Mouse (Mus musculus) limb, embryonic 14.5 days (tissue): ENCODE measurements at regions not wholly inside any gene's neighbourhood (a gene's known extent, or its start where the extent isn't known, plus 50 kb on each side); places are given as distances from the start of the nearest gene placed in this dataset.
"Not testable (repeated sequence)": the region's sequence is repeated elsewhere in the genome, so short reads cannot be mapped to it uniquely, and the experiment has no call there.

Experiments
- ATAC-seq: fragments of 200-750 bp; cut with Nextera tagmentation; 2 replicates; pipeline ENCODE4 v1.8.0; 2017; ENCODE audit warnings: low read depth, moderate number of reproducible peaks, moderate TSS enrichment; ENCODE audit not compliant: low FRiP score
- DNase-seq: peaks from one replicate; pipeline ENCODE4 v3.0.0-alpha.2; 2015; ENCODE audit warnings: low spot score
- H3K27ac ChIP-seq: fragments of 300-500 bp; sonication (generic); replicated peaks from 2 replicates; pipeline ENCODE4 v1.5.1; 2014; ENCODE audit warnings: low read depth, mild to moderate bottlenecking, low read length, moderate library complexity, mixed read lengths
- H3K27me3 ChIP-seq: fragments of 300-500 bp; sonication (generic); 2 replicates; pipeline ENCODE4 v1.6.1; 2014; ENCODE audit warnings: low read length, mixed read lengths; ENCODE audit not compliant: control insufficient read depth, insufficient read depth
- H3K36me3 ChIP-seq: fragments of 300-500 bp; sonication (generic); 2 replicates; pipeline ENCODE4 v1.6.1; 2014; ENCODE audit warnings: mild to moderate bottlenecking, low read length, moderate library complexity, mixed read lengths; ENCODE audit not compliant: control insufficient read depth, insufficient read depth
- H3K4me1 ChIP-seq: fragments of 300-500 bp; sonication (generic); 2 replicates; pipeline ENCODE4 v1.6.1; 2014; ENCODE audit warnings: antibody characterized with exemption, low read length, mixed read lengths; ENCODE audit not compliant: control insufficient read depth, insufficient read depth
- H3K4me2 ChIP-seq: fragments of 300-500 bp; sonication (generic); replicated peaks from 2 replicates; pipeline ENCODE4 v1.6.1; 2014; ENCODE audit warnings: low read depth, mild to moderate bottlenecking, low read length, moderate library complexity; ENCODE audit not compliant: severe bottlenecking
- H3K4me3 ChIP-seq: fragments of 300-500 bp; sonication (generic); replicated peaks from 2 replicates; pipeline ENCODE4 v1.5.1; 2014; ENCODE audit warnings: low read length
- H3K9ac ChIP-seq: fragments of 300-500 bp; sonication (generic); 2 replicates; pipeline ENCODE4 v1.6.1; 2014; ENCODE audit warnings: mild to moderate bottlenecking, low read depth, low read length, moderate library complexity; ENCODE audit not compliant: severe bottlenecking
- H3K9me3 ChIP-seq: fragments of 300-500 bp; sonication (generic); 2 replicates; pipeline ENCODE4 v1.6.1; 2016; ENCODE audit warnings: low read length; ENCODE audit not compliant: control insufficient read depth
- POLR2A ChIP-seq: fragments of 200-500 bp; IDR thresholded peaks from 2 replicates; pipeline ENCODE4 v1.8.0; 2012; ENCODE audit warnings: inconsistent platforms, mild to moderate bottlenecking, moderate library complexity, borderline replicate concordance; ENCODE audit not compliant: insufficient read depth, insufficient read length; ENCODE audit errors: extremely low read depth
- WGBS: fragments of 180-500 bp; shearing (Covaris S2); extraction: QIAGEN DNeasy Blood & Tissue Kit; methylation state at CpG from one replicate; pipeline ENCODE4 v1.1.7; 2014; 5-methylcytosine and 5-hydroxymethylcytosine counted together

GRCm38 (mm10) chr5:77746604-77747003 is 338.8 kb upstream of the Igfbp7 start:
- Histone ChIP-seq H3K4me3 (no peak overlapping the region), H3K9me3 (no peaks in the 10 kb centered on the region), H3K36me3 (no peaks in the 10 kb centered on the region), H3K27ac (no peak overlapping the region), H3K9ac (no peak overlapping the region), H3K4me2 (no peak overlapping the region), H3K27me3 (no peaks in the 10 kb centered on the region), H3K4me1 (no peaks in the 10 kb centered on the region)
- WGBS, result 84% methylated on average over 5 of the region's 5 CpGs
- TF ChIP-seq POLR2A, result no peak
- DNase-seq, result no peak
- no peak for ATAC-seq

GRCm38 (mm10) chr5:77743467-77743866 is 335.6 kb upstream of the Igfbp7 start:
- no peak overlapping the region for H3K4me2 ChIP-seq
- no peak for DNase-seq
- no peaks in the 10 kb centered on the region for H3K4me1 ChIP-seq
- TF ChIP-seq POLR2A, result no peak
- H3K36me3 ChIP-seq, result no peaks in the 10 kb centered on the region
- 83% methylated on average over 3 of the region's 3 CpGs for WGBS
- H3K9ac ChIP-seq, result no peak overlapping the region
- H3K27me3 ChIP-seq, result no peaks in the 10 kb centered on the region
- no peak for ATAC-seq
- H3K9me3 ChIP-seq, result no peaks in the 10 kb centered on the region
- H3K27ac ChIP-seq, result no peak overlapping the region
- no peak overlapping the region for H3K4me3 ChIP-seq

- ATAC-seq, result not testable (repeated sequence)
Observed at GRCm38 (mm10) chr5:77730286-77730685, 322.4 kb upstream of the Igfbp7 start.

GRCm38 (mm10) chr5:77681592-77681991 is 273.8 kb upstream of the Igfbp7 start:
- H3K27me3 ChIP-seq, result no peaks in the 10 kb centered on the region
- DNase-seq (no peak), ATAC-seq (no peak)
- H3K4me2 ChIP-seq, result no peak overlapping the region
- no peaks in the 10 kb centered on the region for H3K4me1 ChIP-seq
- no peak for TF ChIP-seq POLR2A
- WGBS, result 77% methylated on average over 3 of the region's 3 CpGs
- H3K27ac ChIP-seq, result no peak overlapping the region
- H3K4me3 ChIP-seq, result no peak overlapping the region
- H3K36me3 ChIP-seq, result no peaks in the 10 kb centered on the region
- H3K9ac ChIP-seq, result no peak overlapping the region
- H3K9me3 ChIP-seq, result no peaks in the 10 kb centered on the region

More at GRCm38 (mm10) chr5:77730286-77730685, 322.4 kb upstream of the Igfbp7 start:
- H3K4me2 ChIP-seq, H3K9me3 ChIP-seq, DNase-seq, H3K27me3 ChIP-seq, H3K36me3 ChIP-seq, H3K4me3 ChIP-seq, H3K9ac ChIP-seq, H3K27ac ChIP-seq, H3K4me1 ChIP-seq: not testable (repeated sequence)
- 77% methylated on average over 4 of the region's 4 CpGs for WGBS

- 84% methylated on average over 15 of the region's 15 CpGs for WGBS
- Histone ChIP-seq H3K4me2 (no peak overlapping the region), H3K27ac (no peak overlapping the region), H3K4me3 (no peak overlapping the region), H3K27me3 (no peaks in the 10 kb centered on the region), H3K4me1 (no peaks in the 10 kb centered on the region), H3K9me3 (no peaks in the 10 kb centered on the region), H3K9ac (no peak overlapping the region), H3K36me3 (no peaks in the 10 kb centered on the region)
- DNase-seq (no peak), ATAC-seq (no peak)
- no peak for TF ChIP-seq POLR2A
Observed at GRCm38 (mm10) chr5:77672073-77672924, 264.5 kb upstream of the Igfbp7 start.
